Mouse (Mus musculus) embryo, embryonic 9.5 days (tissue): ENCODE measurements around the gene Krt8.

Source experiments
- DNase-seq: peaks from one replicate; pipeline ENCODE4 v3.0.0-alpha.2; 2017; ENCODE audit errors: extremely low spot score

Gene Krt8

GRCm38 (mm10) chr15:102004189-102004588 is at the start of gene Krt8:
TSS of gene Krt8 (minus strand) at chr15:102004482.
- peak; percentile 46 for DNase-seq

GRCm38 (mm10) chr15:102051920-102052683 is 47.8 kb upstream of the Krt8 start:
- peak; percentile 81 for DNase-seq

- no peak for DNase-seq
These were observed 45.6 kb upstream of the Krt8 start for GRCm38 (mm10) chr15:102049871-102050270.

- no peak for DNase-seq
These were observed 43.7 kb upstream of the Krt8 start for GRCm38 (mm10) chr15:102048006-102048405.

GRCm38 (mm10) chr15:102045691-102046090 is 41.4 kb upstream of the Krt8 start:
- DNase-seq: no peak

GRCm38 (mm10) chr15:102044745-102045144 is 40.5 kb upstream of the Krt8 start:
- DNase-seq: no peak

GRCm38 (mm10) chr15:102041951-102042350 is 37.7 kb upstream of the Krt8 start:
- DNase-seq: no peak

GRCm38 (mm10) chr15:102040277-102040676 is 36.0 kb upstream of the Krt8 start:
- no peak for DNase-seq

- DNase-seq: no peak
These were observed 30.1 kb upstream of the Krt8 start for GRCm38 (mm10) chr15:102034121-102035053.

- DNase-seq: peak; percentile 52
These were observed 23.8 kb upstream of the Krt8 start, which contains the start of gene Krt18 for GRCm38 (mm10) chr15:102028040-102028439. TSS of gene Krt18 (plus strand) at chr15:102028180.

GRCm38 (mm10) chr15:102026430-102026829 is 22.1 kb upstream of the Krt8 start:
- no peak for DNase-seq

- DNase-seq: peak; percentile 72
These were observed 21.0 kb upstream of the Krt8 start for GRCm38 (mm10) chr15:102025136-102025872.

- no peak for DNase-seq
These were observed 19.6 kb upstream of the Krt8 start for GRCm38 (mm10) chr15:102023888-102024287.

GRCm38 (mm10) chr15:102022481-102022880 is 18.2 kb upstream of the Krt8 start:
- DNase-seq: no peak

GRCm38 (mm10) chr15:102017918-102018463 is 13.7 kb upstream of the Krt8 start:
- DNase-seq: peak; percentile 77

GRCm38 (mm10) chr15:102016787-102017186 is 12.5 kb upstream of the Krt8 start:
- DNase-seq: no peak

GRCm38 (mm10) chr15:102016096-102016495 is 11.8 kb upstream of the Krt8 start:
- no peak for DNase-seq

- no peak for DNase-seq
These were observed 10.6 kb upstream of the Krt8 start for GRCm38 (mm10) chr15:102014848-102015247.

GRCm38 (mm10) chr15:102013651-102014050 is 9.4 kb upstream of the Krt8 start:
- DNase-seq: no peak

- DNase-seq: no peak
These were observed 8.0 kb upstream of the Krt8 start for GRCm38 (mm10) chr15:102012260-102012765.

GRCm38 (mm10) chr15:102010569-102011245 is 6.4 kb upstream of the Krt8 start:
- no peak for DNase-seq
